Mouse (Mus musculus): ENCODE results near the gene Stk32c. TPM values are rescaled to one million over a fixed set of nuclear protein-coding genes. Genes with fewer than 3 reads are reported as not detected.
A peak's percentile ranks its signal among the peaks of the same experiment; 100 is the strongest.

Stk32c gene
- total and polyA plus RNA-seq, 3 experiments = 0.21 TPM; not detected in 2

DNA sequence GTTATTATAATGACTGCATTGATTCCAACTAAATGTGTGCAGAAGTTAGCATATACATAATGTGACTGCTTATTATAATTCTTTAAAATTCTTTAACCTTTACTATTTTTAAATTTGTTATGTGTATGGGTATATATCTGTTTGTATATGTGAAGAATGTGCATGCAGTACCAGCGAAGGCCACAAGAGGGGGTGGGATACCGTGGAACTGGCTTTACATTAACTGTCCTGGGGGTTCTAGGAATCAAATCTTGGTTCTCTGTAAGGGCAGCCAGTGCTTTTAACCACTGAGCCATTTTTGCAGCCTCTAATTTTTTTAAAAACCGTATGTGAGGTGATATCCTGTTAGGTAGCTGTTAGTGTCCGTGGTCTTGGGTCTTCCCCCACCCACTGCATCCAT is 132.4 kb downstream of the Stk32c start:
- H3K36me3 ChIP-seq (ENCODE audit: control insufficient read depth in 1 of 2, insufficient read depth in 2 of 2, low read length in 2 of 2) = no peaks in the 10 kb centered on the region
- H3K79me2 ChIP-seq (ENCODE audit: control insufficient read depth, insufficient read depth, low read length, poor library complexity) = no peaks in the 10 kb centered on the region
- no peak overlapping the region for H3K9ac ChIP-seq (ENCODE audit: control insufficient read depth, low read depth, low read length, poor library complexity, severe bottlenecking)
- TF ChIP-seq RAD21 (IDR thresholded peaks at IDR 0.05; ENCODE audit: low read depth, low read length) = peak; percentile 42
- TF ChIP-seq TAL1 (IDR thresholded peaks at IDR 0.05; ENCODE audit: low read length) = no peak
- no peak for TF ChIP-seq TBP (IDR thresholded peaks at IDR 0.05; ENCODE audit: low read depth, low read length)
- no peak for TF ChIP-seq POLR2AphosphoS5 (IDR thresholded peaks at IDR 0.05; ENCODE audit: borderline replicate concordance, low read depth, low read length)
- TF ChIP-seq E2F4 (IDR thresholded peaks at IDR 0.05; ENCODE audit: borderline replicate concordance, low read depth, low read length) = no peak
- peak; percentile 8; the same call in 1 of the 2 replicates for TF ChIP-seq SMC3 (IDR thresholded peaks at IDR 0.05; ENCODE audit: low read depth, low read length)
- peak; percentile 44 to 55 (median 48) for TF ChIP-seq CTCF (IDR thresholded peaks at IDR 0.05 in 2 of 3, conservative IDR thresholded peaks at IDR 0.05 in 1 of 3; ENCODE audit: control insufficient read depth in 1 of 3, insufficient read depth in 1 of 3, low read depth in 2 of 3, low read length in 3 of 3, poor library complexity in 1 of 3, severe bottlenecking in 1 of 3)
- no peak for TF ChIP-seq MXI1 (IDR thresholded peaks at IDR 0.05; ENCODE audit: low read depth, low read length)
- TF ChIP-seq TCF12 (IDR thresholded peaks at IDR 0.05; ENCODE audit: low read depth, low read length) = no peak
- no peaks in the 10 kb centered on the region for H3K27me3 ChIP-seq (ENCODE audit: control insufficient read depth in 1 of 2, insufficient read depth in 2 of 2, low read length in 2 of 2)
- H3K9me3 ChIP-seq (replicated peaks; ENCODE audit: insufficient read depth, low read length) = no peaks in the 10 kb centered on the region
- DNase-seq (ENCODE audit: low read depth, low spot score) = peak; percentile 16
- no peak overlapping the region for H3K4me3 ChIP-seq (ENCODE audit: control insufficient read depth in 1 of 2, insufficient read depth in 1 of 2, low read depth in 2 of 2, low read length in 2 of 2)
- no peak overlapping the region for H3K27ac ChIP-seq (ENCODE audit: control insufficient read depth, low read depth, low read length)
- no peaks in the 10 kb centered on the region for H3K4me1 ChIP-seq (ENCODE audit: control insufficient read depth in 1 of 2, insufficient read depth in 2 of 2, low read length in 2 of 2)

DNA sequence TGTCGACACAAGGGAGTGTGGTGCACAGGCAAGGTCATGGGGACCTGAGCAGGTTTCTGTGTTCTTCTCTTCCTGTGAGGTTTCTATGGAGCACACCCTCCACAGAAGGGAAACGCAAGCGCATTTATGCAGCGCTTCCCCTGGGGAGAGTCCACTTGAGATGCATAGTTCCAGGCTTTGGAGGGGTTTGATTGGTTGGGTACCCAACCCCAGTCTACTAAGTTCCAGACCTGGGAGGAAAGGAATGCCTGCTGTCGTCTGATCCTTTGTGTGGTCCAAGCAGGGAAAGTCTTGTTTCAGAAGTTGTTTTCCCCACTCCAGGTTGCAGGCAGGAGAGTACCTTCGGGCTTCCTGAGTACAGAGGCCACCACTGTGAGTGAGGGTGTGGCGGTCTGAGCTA is 134.0 kb downstream of the Stk32c start:
- H3K27ac ChIP-seq (ENCODE audit: control insufficient read depth, low read depth, low read length) = no peak overlapping the region
- no peak for DNase-seq (ENCODE audit: low read depth, low spot score)
- H3K4me3 ChIP-seq (ENCODE audit: control insufficient read depth in 1 of 2, insufficient read depth in 1 of 2, low read depth in 2 of 2, low read length in 2 of 2) = no peak overlapping the region
- H3K4me1 ChIP-seq (ENCODE audit: control insufficient read depth in 1 of 2, insufficient read depth in 2 of 2, low read length in 2 of 2) = no peaks in the 10 kb centered on the region
- no peak for TF ChIP-seq TAL1 (IDR thresholded peaks at IDR 0.05; ENCODE audit: low read length)
- no peak for TF ChIP-seq POLR2A (IDR thresholded peaks at IDR 0.05; ENCODE audit: control insufficient read depth in 1 of 2, insufficient read depth in 1 of 2, low read depth in 1 of 2, low read length in 2 of 2, poor library complexity in 1 of 2)
- TF ChIP-seq USF2 (IDR thresholded peaks at IDR 0.05; ENCODE audit: borderline replicate concordance in 1 of 2, insufficient read depth in 1 of 2, low read depth in 1 of 2, low read length in 2 of 2) = no peak
- no peaks in the 10 kb centered on the region for H3K79me2 ChIP-seq (ENCODE audit: control insufficient read depth, insufficient read depth, low read length, poor library complexity)
- no peaks in the 10 kb centered on the region for H3K36me3 ChIP-seq (ENCODE audit: control insufficient read depth in 1 of 2, insufficient read depth in 2 of 2, low read length in 2 of 2)
- H3K9me3 ChIP-seq (replicated peaks; ENCODE audit: insufficient read depth, low read length) = no peaks in the 10 kb centered on the region
- H3K9ac ChIP-seq (ENCODE audit: control insufficient read depth, low read depth, low read length, poor library complexity, severe bottlenecking) = no peak overlapping the region
- no peaks in the 10 kb centered on the region for H3K27me3 ChIP-seq (ENCODE audit: control insufficient read depth in 1 of 2, insufficient read depth in 2 of 2, low read length in 2 of 2)

GRCm38 (mm10) chr7:139078181-139078580 is 134.9 kb downstream of the Stk32c start:
- no peaks in the 10 kb centered on the region for H3K4me1 ChIP-seq (ENCODE audit: control insufficient read depth in 1 of 2, insufficient read depth in 2 of 2, low read length in 2 of 2)

More at GRCm38 (mm10) chr7:139078181-139078580, 134.9 kb downstream of the Stk32c start:
- Histone ChIP-seq H3K9me3 (replicated peaks; ENCODE audit: insufficient read depth, low read length) (no peaks in the 10 kb centered on the region), H3K4me3 (ENCODE audit: control insufficient read depth in 1 of 2, insufficient read depth in 1 of 2, low read depth in 2 of 2, low read length in 2 of 2) (no peak overlapping the region), H3K79me2 (ENCODE audit: control insufficient read depth, insufficient read depth, low read length, poor library complexity) (no peaks in the 10 kb centered on the region), H3K27ac (ENCODE audit: control insufficient read depth, low read depth, low read length) (no peak overlapping the region), H3K9ac (ENCODE audit: control insufficient read depth, low read depth, low read length, poor library complexity, severe bottlenecking) (no peak overlapping the region), H3K27me3 (ENCODE audit: control insufficient read depth in 1 of 2, insufficient read depth in 2 of 2, low read length in 2 of 2) (no peaks in the 10 kb centered on the region), H3K36me3 (ENCODE audit: control insufficient read depth in 1 of 2, insufficient read depth in 2 of 2, low read length in 2 of 2) (no peaks in the 10 kb centered on the region)
- DNase-seq (ENCODE audit: low read depth, low spot score) = no peak
- TF ChIP-seq UBTF (IDR thresholded peaks at IDR 0.05; ENCODE audit: borderline replicate concordance, insufficient read depth, low read depth, low read length) (no peak), SIN3A (IDR thresholded peaks at IDR 0.05; ENCODE audit: low read length) (no peak), CHD2 (IDR thresholded peaks at IDR 0.05; ENCODE audit: low read length) (no peak), ELF1 (IDR thresholded peaks at IDR 0.05; ENCODE audit: low read depth, low read length) (no peak), MXI1 (IDR thresholded peaks at IDR 0.05; ENCODE audit: low read depth, low read length) (no peak), ETS1 (IDR thresholded peaks at IDR 0.05; ENCODE audit: low read depth, low read length) (no peak), CHD1 (IDR thresholded peaks at IDR 0.05; ENCODE audit: low read depth, low read length) (no peak), BHLHE40 (IDR thresholded peaks at IDR 0.05; ENCODE audit: borderline replicate concordance, low read depth, low read length) (no peak)

Measured in MEL (cell line).